Mouse (Mus musculus) liver, postnatal 0 days (tissue): ENCODE measurements around the gene Capn13. TPM values are rescaled to one million over a fixed set of nuclear protein-coding genes. Genes with fewer than 3 reads are reported as not detected.
"Not testable (repeated sequence)": the region's sequence is repeated elsewhere in the genome, so short reads cannot be mapped to it uniquely, and the experiment has no call there.

Source experiments
- ATAC-seq: fragments of 200-750 bp; cut with Nextera tagmentation; 2 replicates; pipeline ENCODE4 v1.8.0; 2017; ENCODE audit warnings: mild to moderate bottlenecking, moderate library complexity
- DNase-seq: peaks from one replicate; pipeline ENCODE4 v3.0.0-alpha.2; 2016
- H3K27ac ChIP-seq: fragments of 300-500 bp; sonication (generic); 2 replicates; pipeline ENCODE4 v1.5.1; 2014; ENCODE audit warnings: antibody characterized with exemption, moderate library complexity, mild to moderate bottlenecking, low read depth
- H3K27me3 ChIP-seq: fragments of 300-500 bp; sonication (generic); 2 replicates; pipeline ENCODE4 v1.6.1; 2014; ENCODE audit warnings: low read length, control low read depth, mixed read lengths; ENCODE audit not compliant: insufficient read depth
- H3K36me3 ChIP-seq: fragments of 300-500 bp; sonication (generic); replicated peaks from 2 replicates; pipeline ENCODE4 v1.6.1; 2014; ENCODE audit warnings: mild to moderate bottlenecking, control low read depth, low read length, moderate library complexity, mixed read lengths; ENCODE audit not compliant: insufficient read depth
- H3K4me1 ChIP-seq: fragments of 300-500 bp; sonication (generic); 2 replicates; pipeline ENCODE4 v1.6.1; 2014; ENCODE audit warnings: antibody characterized with exemption, mild to moderate bottlenecking, control low read depth; ENCODE audit not compliant: insufficient read depth
- H3K4me2 ChIP-seq: fragments of 300-500 bp; sonication (generic); 2 replicates; pipeline ENCODE4 v1.6.1; 2014; ENCODE audit warnings: low read depth, mild to moderate bottlenecking, low read length, moderate library complexity, mixed read lengths
- H3K4me3 ChIP-seq: fragments of 300-500 bp; sonication (generic); 2 replicates; pipeline ENCODE4 v1.5.1; 2014; ENCODE audit warnings: low read depth, low read length
- H3K9ac ChIP-seq: fragments of 300-500 bp; sonication (generic); replicated peaks from 2 replicates; pipeline ENCODE4 v1.6.1; 2014; ENCODE audit warnings: mild to moderate bottlenecking, moderate library complexity
- H3K9me3 ChIP-seq: fragments of 300-500 bp; sonication (generic); 2 replicates; pipeline ENCODE4 v1.6.1; 2016; ENCODE audit warnings: mild to moderate bottlenecking, control low read depth, low read length, mixed read lengths
- CTCF ChIP-seq: sonication (generic); IDR thresholded peaks from 2 replicates; pipeline ENCODE4 v1.5.1; 2016; ENCODE audit warnings: antibody characterized with exemption, low read depth
- EP300 ChIP-seq: IDR thresholded peaks from 2 replicates; pipeline ENCODE4 v1.6.1; 2016; ENCODE audit warnings: antibody characterized with exemption, low read depth, mild to moderate bottlenecking
- WGBS: fragments of 180-500 bp; shearing (Covaris S2); extraction: QIAGEN DNeasy Blood & Tissue Kit; methylation state at CpG from one replicate; pipeline ENCODE4 v1.1.7; 2014; ENCODE audit not compliant: insufficient replicate concordance; 5-methylcytosine and 5-hydroxymethylcytosine counted together
- polyA plus RNA-seq: library from polyadenylated mRNA; unstranded; fragments of >200 nt; fragmentation: Nextera tagmentation; extraction: Ambion mirVana; gene quantifications from 2 replicates; pipeline ENCODE4 v1.2.1, GENCODE M21; 2015

Capn13 gene
- polyA plus RNA-seq, 1 experiment from 2014 or later: not detected

DNA sequence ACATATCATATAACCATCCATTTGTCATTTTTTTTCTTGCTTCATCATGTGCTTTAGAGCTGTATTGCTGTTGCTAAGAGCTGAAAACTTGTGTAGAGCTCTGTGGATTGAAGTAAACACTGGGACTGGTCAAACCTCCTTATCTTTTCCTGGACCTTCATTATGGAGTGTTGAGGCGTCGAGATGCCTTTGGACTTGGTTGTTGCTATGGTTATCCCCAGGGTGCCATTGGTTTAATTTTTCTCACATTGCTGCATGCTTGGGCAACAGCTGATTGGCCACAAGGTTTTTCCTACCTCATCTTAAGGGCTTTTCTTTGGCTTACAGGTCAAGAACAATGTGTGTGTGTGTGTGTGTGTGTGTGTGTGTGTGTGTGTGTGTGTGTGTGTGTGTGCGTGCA lies 107.4 kb downstream of the Capn13 start:
- Histone ChIP-seq H3K4me3 (no peak overlapping the region), H3K36me3 (no peaks in the 10 kb centered on the region), H3K27me3 (0 out of 2 replicates have a peak, but pooled peaks cover 3% of the 10 kb centered on the region), H3K9ac (no peak overlapping the region), H3K27ac (no peak overlapping the region), H3K4me1 (no peaks in the 10 kb centered on the region), H3K4me2 (no peak overlapping the region), H3K9me3 (no peaks in the 10 kb centered on the region)
- no peak for ATAC-seq
- TF ChIP-seq CTCF (no peak), EP300 (no peak)
- 84% methylated on average over 3 of the region's 3 CpGs for WGBS
- DNase-seq: no peak

DNA sequence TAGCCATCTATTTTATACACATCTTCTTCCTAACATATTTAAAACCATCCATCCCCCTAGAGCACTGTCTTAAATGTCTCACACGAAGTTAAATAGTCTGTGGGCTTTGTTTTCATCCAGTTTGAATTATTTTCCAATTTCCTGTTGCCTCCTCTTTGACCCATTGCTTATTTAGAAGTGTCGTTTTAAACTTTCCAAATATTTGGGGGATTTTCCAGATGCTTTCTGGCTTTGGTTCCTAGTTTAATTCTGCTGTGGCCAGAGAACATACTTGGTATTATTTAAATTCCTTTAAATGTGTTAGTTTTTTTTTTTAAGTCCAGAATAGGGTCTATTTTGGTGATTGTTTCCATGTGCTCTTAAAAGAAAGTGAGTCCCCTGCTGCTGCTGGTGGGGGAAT lies 116.4 kb downstream of the Capn13 start:
- ATAC-seq (no peak), DNase-seq (no peak)
- Histone ChIP-seq H3K4me2 (no peak overlapping the region), H3K4me1 (no peaks in the 10 kb centered on the region), H3K36me3 (no peaks in the 10 kb centered on the region), H3K27ac (no peak overlapping the region), H3K9ac (no peak overlapping the region), H3K9me3 (no peaks in the 10 kb centered on the region), H3K4me3 (no peak overlapping the region), H3K27me3 (no peaks in the 10 kb centered on the region)
- WGBS: 46% methylated on average over 2 of the region's 2 CpGs
- no peak for TF ChIP-seq CTCF
- no peak for TF ChIP-seq EP300

DNA sequence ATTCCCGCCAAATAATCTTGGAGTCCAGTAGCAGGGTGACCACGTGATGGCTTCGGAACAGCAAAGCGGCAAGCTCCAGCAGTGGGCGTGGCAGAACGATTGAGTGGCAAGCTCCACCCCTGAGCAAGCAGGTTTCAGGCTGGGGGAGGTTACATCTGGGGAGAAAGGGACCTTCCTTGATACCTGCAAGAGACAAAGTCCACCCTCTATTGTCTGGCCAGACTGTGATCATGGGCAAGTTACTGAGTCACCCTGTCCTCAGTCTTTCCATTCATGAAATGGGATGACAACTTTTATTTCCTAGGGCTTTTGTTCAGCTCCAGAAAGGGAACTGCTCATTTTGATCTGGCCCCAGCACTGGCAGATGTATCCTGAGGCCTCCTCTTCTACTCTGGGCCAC lies 118.0 kb downstream of the Capn13 start:
- H3K4me1 ChIP-seq, H3K27me3 ChIP-seq, H3K36me3 ChIP-seq, H3K9ac ChIP-seq, H3K27ac ChIP-seq, DNase-seq, H3K4me3 ChIP-seq, ATAC-seq, H3K4me2 ChIP-seq, H3K9me3 ChIP-seq: not testable (repeated sequence)
- WGBS: 57% methylated on average over 6 of the region's 6 CpGs

DNA sequence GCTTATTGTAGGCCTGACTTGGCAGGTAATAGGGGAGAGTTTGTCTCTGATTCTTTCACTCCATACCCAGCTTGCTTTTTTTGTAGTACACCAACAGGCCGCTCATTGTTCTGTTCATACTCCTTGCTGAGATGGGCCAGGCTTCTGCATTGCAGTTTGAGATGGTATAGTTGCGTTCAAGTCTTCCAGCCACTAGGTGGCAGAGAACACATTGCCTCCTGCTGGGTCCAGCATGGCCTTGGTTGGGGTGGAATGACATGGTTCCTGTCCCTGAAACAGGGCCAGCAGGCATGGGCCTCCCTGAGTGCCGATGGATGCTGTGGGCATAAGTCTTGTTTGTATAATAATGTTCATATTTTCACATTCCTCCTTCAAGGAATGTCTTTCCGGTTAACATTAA lies 122.9 kb downstream of the Capn13 start:
- TF ChIP-seq CTCF (peak; percentile 49), EP300 (no peak)
- H3K9ac ChIP-seq: no peak overlapping the region
- no peaks in the 10 kb centered on the region for H3K27me3 ChIP-seq
- no peak overlapping the region for H3K4me2 ChIP-seq
- no peaks in the 10 kb centered on the region for H3K36me3 ChIP-seq
- H3K4me1 ChIP-seq: no peaks in the 10 kb centered on the region; the same call in 1 of the 2 replicates
- ATAC-seq (no peak), DNase-seq (no peak)
- no peaks in the 10 kb centered on the region for H3K9me3 ChIP-seq
- 89% methylated on average over 4 of the region's 4 CpGs for WGBS
- no peak overlapping the region for H3K27ac ChIP-seq
- no peak overlapping the region for H3K4me3 ChIP-seq

DNA sequence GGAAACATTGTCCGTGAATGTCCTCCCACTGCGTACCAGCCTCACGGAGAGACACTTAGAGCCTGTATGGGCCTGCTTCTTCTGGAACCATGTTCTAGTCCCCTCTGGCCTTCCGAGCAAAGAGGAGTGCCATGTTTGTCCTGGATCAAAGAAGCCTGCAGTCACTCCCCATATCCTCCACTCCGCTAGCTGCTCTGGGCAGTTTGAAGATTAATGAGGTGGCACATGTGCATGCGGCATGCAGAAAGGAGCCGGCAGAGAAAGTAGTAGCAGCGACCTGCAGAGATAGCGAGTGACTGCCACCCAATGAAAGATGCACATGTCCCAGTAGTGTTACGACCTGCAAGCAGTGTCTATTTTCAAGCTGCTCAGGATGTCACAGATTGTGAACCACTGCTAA lies 125.6 kb downstream of the Capn13 start:
- Histone ChIP-seq H3K36me3 (no peaks in the 10 kb centered on the region), H3K4me2 (no peak overlapping the region), H3K4me3 (no peak overlapping the region), H3K9ac (no peak overlapping the region), H3K27me3 (no peaks in the 10 kb centered on the region), H3K9me3 (no peaks in the 10 kb centered on the region), H3K4me1 (no peaks in the 10 kb centered on the region; the same call in 1 of the 2 replicates), H3K27ac (no peak overlapping the region)
- DNase-seq: no peak
- 81% methylated on average over 10 of the region's 10 CpGs for WGBS
- TF ChIP-seq CTCF (no peak), EP300 (no peak)
- no peak for ATAC-seq

DNA sequence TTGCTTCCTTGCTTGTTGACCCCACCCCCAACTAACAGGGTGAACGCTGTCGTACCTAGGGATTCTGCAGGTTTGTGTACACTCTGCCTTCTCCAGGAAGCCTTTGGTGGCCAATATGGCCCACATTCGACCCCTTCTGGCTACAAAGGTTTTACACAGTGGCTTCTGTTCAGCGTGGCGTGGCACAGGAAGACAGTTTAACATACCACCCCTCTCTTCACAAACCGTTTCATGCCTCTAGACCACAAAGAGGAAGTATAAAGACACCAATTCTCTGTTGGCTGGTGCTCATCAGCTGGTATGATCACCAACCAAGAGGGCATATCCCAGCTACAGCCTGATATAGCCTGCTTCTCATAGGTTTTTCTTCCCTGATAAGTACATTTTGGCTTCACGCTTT lies 126.9 kb downstream of the Capn13 start:
- no peaks in the 10 kb centered on the region for H3K27me3 ChIP-seq
- no peaks in the 10 kb centered on the region for H3K36me3 ChIP-seq
- H3K9me3 ChIP-seq: no peaks in the 10 kb centered on the region
- WGBS: 41% methylated on average over 7 of the region's 7 CpGs
- TF ChIP-seq CTCF (peak; percentile 34; the same call in 1 of the 2 replicates), EP300 (no peak; the same call in 1 of the 2 replicates)
- no peak overlapping the region for H3K9ac ChIP-seq
- no peak overlapping the region for H3K4me3 ChIP-seq
- no peaks in the 10 kb centered on the region; the same call in 1 of the 2 replicates for H3K4me1 ChIP-seq
- DNase-seq (peak; percentile 27), ATAC-seq (peak; percentile 73)
- H3K27ac ChIP-seq: peak overlapping the region; percentile 80
- H3K4me2 ChIP-seq: no peak overlapping the region
